18 mouse cellular contexts compared by ENCODE assay signal in genomic region chr9:77148518-77149257, GRCm38 (mm10).
"Had no signal": no experiment of that assay in that cellular context is flagged by ENCODE, and none has a peak within 500 bp of the region (broad histone marks: within the 10 kb centered on the region; RNA-seq: fewer than 3 reads in every experiment).

No protein-coding gene starts in this region.

- H3K27ac ChIP-seq: lung, embryonic 15.5 days; macrophage; midbrain, embryonic 13.5 days; midbrain, embryonic 15.5 days; neural tube, embryonic 12.5 days; stomach, embryonic 15.5 days; stomach, postnatal 0 days had no signal

- DNase-seq: liver, postnatal 0 days; lung, adult 2 months; lung, postnatal 14 days; lung, postnatal 36 days; right cerebral cortex, postnatal 14 days; thymus, adult 18-20 months; thymus, postnatal 14 days; thymus, postnatal 36 days had no signal

- H3K36me3 ChIP-seq: lung, embryonic 15.5 days; midbrain, embryonic 13.5 days; midbrain, embryonic 15.5 days; neural tube, embryonic 12.5 days; stomach, embryonic 15.5 days had no signal

- ATAC-seq: liver, postnatal 0 days; lung, postnatal 0 days; midbrain, embryonic 13.5 days; midbrain, embryonic 15.5 days had no signal

- H3K4me3 ChIP-seq: lung, embryonic 15.5 days; megakaryocyte, embryonic 14.5 days; midbrain, embryonic 13.5 days; midbrain, embryonic 15.5 days; neural tube, embryonic 12.5 days; stomach, embryonic 15.5 days had no signal

- H3K9ac ChIP-seq: liver, postnatal 0 days; lung, embryonic 15.5 days; midbrain, embryonic 13.5 days; midbrain, embryonic 15.5 days; neural tube, embryonic 12.5 days; stomach, embryonic 15.5 days had no signal

- H3K27me3 ChIP-seq: lung, embryonic 15.5 days; megakaryocyte, embryonic 14.5 days; midbrain, embryonic 13.5 days; midbrain, embryonic 15.5 days; neural tube, embryonic 12.5 days; stomach, embryonic 15.5 days had no signal

- H3K4me1 ChIP-seq: lung, embryonic 15.5 days; megakaryocyte, embryonic 14.5 days; midbrain, embryonic 13.5 days; midbrain, embryonic 15.5 days; neural tube, embryonic 12.5 days; stomach, embryonic 15.5 days had no signal

- H3K9me3 ChIP-seq: lung, embryonic 15.5 days; megakaryocyte, embryonic 14.5 days; midbrain, embryonic 13.5 days; midbrain, embryonic 15.5 days; neural tube, embryonic 12.5 days; stomach, embryonic 15.5 days had no signal

- H3K4me2 ChIP-seq: lung, embryonic 15.5 days; midbrain, embryonic 11.5 days; midbrain, embryonic 13.5 days; midbrain, embryonic 15.5 days; neural tube, embryonic 12.5 days; stomach, embryonic 15.5 days had no signal
